Mouse (Mus musculus): Measurements from ENCODE around the gene Gm29427. TPM values are rescaled to one million over a fixed set of nuclear protein-coding genes. Genes with fewer than 3 reads are reported as not detected.

Gene Gm29427
- polyA plus RNA-seq (2014; fragmentation: Illumina TruSeq; extraction: RNeasy Lipid Tissue Mini Kit (QIAGEN cat#74804); ENCODE audit: insufficient read depth, low read depth, low replicate concordance) = not detected

GRCm38 (mm10) chr1:130715561-130716217, at the start of gene Gm29427:
Gm29427 (minus strand) TSS chr1:130715799.

GRCm38 (mm10) chr1:130731741-130732337, 16.2 kb upstream of the Gm29427 start, which contains the start of gene AA986860:
AA986860 (plus strand) TSS chr1:130731976.

DNA sequence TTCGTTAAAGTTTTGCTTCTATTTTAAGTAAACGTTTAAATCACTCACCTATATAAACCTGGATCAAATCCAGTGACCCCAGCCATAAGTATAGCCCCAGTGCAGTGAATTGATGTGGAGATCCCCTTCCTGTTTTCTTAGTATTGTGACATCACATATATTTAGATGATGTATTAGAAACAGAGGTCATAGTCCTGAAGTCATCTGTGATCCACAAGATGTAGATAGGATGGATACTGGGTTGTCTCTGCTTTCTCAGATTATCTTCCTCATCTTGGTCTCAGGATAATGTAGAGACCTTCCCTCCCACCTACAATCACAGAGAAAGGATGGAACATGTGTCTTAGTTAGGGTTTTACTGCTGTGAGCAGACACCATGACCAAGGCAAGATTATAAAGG, 13.6 kb upstream of the Gm29427 start, which contains the start of gene Pfkfb2:
Pfkfb2 (minus strand) TSS at position 101 of the 400 bp plus-strand sequence.

GRCm38 (mm10) chr1:130717291-130717871, 1.8 kb upstream of the Gm29427 start, which contains the start of gene Yod1:
Yod1 (plus strand) TSS chr1:130717327.

DNA sequence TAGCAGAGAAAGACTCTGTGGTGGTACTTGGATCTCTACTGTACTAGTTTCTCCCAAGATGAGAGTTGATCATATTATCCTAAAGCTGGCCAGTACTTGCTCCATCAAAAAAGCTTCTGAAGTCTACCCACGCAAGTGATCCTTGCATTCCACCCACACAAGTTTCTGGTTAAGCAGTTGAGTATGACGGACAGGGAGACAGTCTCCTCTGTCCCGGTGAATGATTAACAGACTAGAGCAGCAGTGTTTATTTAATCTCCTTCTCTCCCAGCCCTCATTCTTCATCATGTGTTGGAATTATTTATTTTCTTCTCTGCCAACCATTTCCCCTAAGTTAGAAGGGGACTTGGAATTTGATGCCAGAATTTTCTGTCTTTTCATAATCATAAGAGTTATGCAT, 54.1 kb downstream of the Gm29427 start, which contains the start of gene C4bp:
C4bp (minus strand) TSS at position 179 of the 400 bp plus-strand sequence.

GRCm38 (mm10) chr1:130629521-130629920, 86.1 kb downstream of the Gm29427 start, which contains the start of gene Zp3r:
Zp3r (minus strand) TSS chr1:130629621.

Other genes with a start within 250 kb of the Gm29427 start
- not detected for gene Zp3r, start 86.2 kb downstream of the Gm29427 start, polyA plus RNA-seq (2014; fragmentation: Illumina TruSeq; extraction: RNeasy Lipid Tissue Mini Kit (QIAGEN cat#74804); ENCODE audit: insufficient read depth, low read depth, low replicate concordance)
- 0.18 TPM for gene C4bp, start 54.2 kb downstream of the Gm29427 start, polyA plus RNA-seq (2014; fragmentation: Illumina TruSeq; extraction: RNeasy Lipid Tissue Mini Kit (QIAGEN cat#74804); ENCODE audit: insufficient read depth, low read depth, low replicate concordance)
- 2.7 TPM for gene Yod1, start 1.5 kb upstream of the Gm29427 start, polyA plus RNA-seq (2014; fragmentation: Illumina TruSeq; extraction: RNeasy Lipid Tissue Mini Kit (QIAGEN cat#74804); ENCODE audit: insufficient read depth, low read depth, low replicate concordance)
- 8.9 TPM for gene Pfkfb2, start 13.5 kb upstream of the Gm29427 start, polyA plus RNA-seq (2014; fragmentation: Illumina TruSeq; extraction: RNeasy Lipid Tissue Mini Kit (QIAGEN cat#74804); ENCODE audit: insufficient read depth, low read depth, low replicate concordance)
- gene AA986860, start 16.2 kb upstream of the Gm29427 start, polyA plus RNA-seq (2014; fragmentation: Illumina TruSeq; extraction: RNeasy Lipid Tissue Mini Kit (QIAGEN cat#74804); ENCODE audit: insufficient read depth, low read depth, low replicate concordance) = 33.0 TPM
- gene Fcamr, start 85.1 kb upstream of the Gm29427 start, polyA plus RNA-seq (2014; fragmentation: Illumina TruSeq; extraction: RNeasy Lipid Tissue Mini Kit (QIAGEN cat#74804); ENCODE audit: insufficient read depth, low read depth, low replicate concordance) = 0.31 TPM
- 19.6 TPM for gene Pigr, start 110.9 kb upstream of the Gm29427 start, polyA plus RNA-seq (2014; fragmentation: Illumina TruSeq; extraction: RNeasy Lipid Tissue Mini Kit (QIAGEN cat#74804); ENCODE audit: insufficient read depth, low read depth, low replicate concordance)
- 22.6 TPM for gene Fcmr, start 149.9 kb upstream of the Gm29427 start, polyA plus RNA-seq (2014; fragmentation: Illumina TruSeq; extraction: RNeasy Lipid Tissue Mini Kit (QIAGEN cat#74804); ENCODE audit: insufficient read depth, low read depth, low replicate concordance)
- gene Il24, start 171.7 kb upstream of the Gm29427 start, polyA plus RNA-seq (2014; fragmentation: Illumina TruSeq; extraction: RNeasy Lipid Tissue Mini Kit (QIAGEN cat#74804); ENCODE audit: insufficient read depth, low read depth, low replicate concordance) = not detected
- gene Il20, start 195.7 kb upstream of the Gm29427 start, polyA plus RNA-seq (2014; fragmentation: Illumina TruSeq; extraction: RNeasy Lipid Tissue Mini Kit (QIAGEN cat#74804); ENCODE audit: insufficient read depth, low read depth, low replicate concordance) = not detected
- gene Il19, start 224.3 kb upstream of the Gm29427 start, polyA plus RNA-seq (2014; fragmentation: Illumina TruSeq; extraction: RNeasy Lipid Tissue Mini Kit (QIAGEN cat#74804); ENCODE audit: insufficient read depth, low read depth, low replicate concordance) = not detected

All from lung, adult 10 weeks (tissue).